Mouse (Mus musculus) c-Kit-positive CD71-positive TER-119-positive erythroid progenitor cells, embryonic 14.5 days (primary cell): ENCODE measurements at regions not wholly inside any gene's neighbourhood (a gene's known extent, or its start where the extent isn't known, plus 50 kb on each side); places are given as distances from the start of the nearest gene placed in this dataset.

Source experiments
- DNase-seq: peaks from one replicate; pipeline ENCODE4 v3.0.0-alpha.2; 2013; ENCODE audit warnings: low spot score

- DNase-seq, result no peak
Observed at GRCm38 (mm10) chr8:26847009-26847408, 130.1 kb upstream of the Zfp703 start.

- no peak for DNase-seq
Observed at GRCm38 (mm10) chr8:26848098-26848772, 128.9 kb upstream of the Zfp703 start.

DNA sequence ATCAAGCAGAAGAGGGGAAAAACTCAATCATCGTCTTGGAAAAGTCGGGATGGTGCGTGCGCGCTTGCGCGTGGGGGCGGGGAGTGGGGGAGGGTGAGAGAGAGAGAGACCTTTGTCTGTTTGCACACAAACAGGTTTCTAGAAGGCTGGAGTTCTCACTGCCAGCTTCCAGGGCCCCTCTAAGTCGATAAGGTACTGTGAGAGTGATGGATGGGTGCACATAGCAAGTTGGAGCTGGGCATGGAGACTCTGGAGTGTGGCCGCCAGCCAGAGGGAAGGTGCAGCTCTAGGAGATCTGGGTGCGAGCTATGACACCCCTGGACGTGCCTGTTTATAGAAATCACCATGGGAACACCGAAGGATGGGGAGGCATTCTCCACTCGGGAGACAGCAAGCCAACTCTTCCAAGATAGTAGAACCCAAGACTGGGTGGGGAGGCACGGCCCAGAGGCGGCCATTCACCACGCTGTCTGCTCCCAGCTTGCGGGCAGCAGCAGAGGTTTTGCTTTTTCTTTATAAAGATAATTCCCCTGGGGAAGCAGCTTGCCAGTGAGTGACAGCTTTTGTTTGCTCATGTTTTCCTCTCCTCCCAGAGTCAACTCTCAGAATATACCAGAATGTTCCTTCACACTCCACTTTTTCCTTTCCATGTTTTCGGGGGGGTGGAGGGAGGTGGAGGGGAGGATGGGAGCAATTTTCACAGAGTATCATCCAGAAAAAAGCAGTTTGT lies 128.0 kb upstream of the Zfp703 start:
- no peak for DNase-seq

DNA sequence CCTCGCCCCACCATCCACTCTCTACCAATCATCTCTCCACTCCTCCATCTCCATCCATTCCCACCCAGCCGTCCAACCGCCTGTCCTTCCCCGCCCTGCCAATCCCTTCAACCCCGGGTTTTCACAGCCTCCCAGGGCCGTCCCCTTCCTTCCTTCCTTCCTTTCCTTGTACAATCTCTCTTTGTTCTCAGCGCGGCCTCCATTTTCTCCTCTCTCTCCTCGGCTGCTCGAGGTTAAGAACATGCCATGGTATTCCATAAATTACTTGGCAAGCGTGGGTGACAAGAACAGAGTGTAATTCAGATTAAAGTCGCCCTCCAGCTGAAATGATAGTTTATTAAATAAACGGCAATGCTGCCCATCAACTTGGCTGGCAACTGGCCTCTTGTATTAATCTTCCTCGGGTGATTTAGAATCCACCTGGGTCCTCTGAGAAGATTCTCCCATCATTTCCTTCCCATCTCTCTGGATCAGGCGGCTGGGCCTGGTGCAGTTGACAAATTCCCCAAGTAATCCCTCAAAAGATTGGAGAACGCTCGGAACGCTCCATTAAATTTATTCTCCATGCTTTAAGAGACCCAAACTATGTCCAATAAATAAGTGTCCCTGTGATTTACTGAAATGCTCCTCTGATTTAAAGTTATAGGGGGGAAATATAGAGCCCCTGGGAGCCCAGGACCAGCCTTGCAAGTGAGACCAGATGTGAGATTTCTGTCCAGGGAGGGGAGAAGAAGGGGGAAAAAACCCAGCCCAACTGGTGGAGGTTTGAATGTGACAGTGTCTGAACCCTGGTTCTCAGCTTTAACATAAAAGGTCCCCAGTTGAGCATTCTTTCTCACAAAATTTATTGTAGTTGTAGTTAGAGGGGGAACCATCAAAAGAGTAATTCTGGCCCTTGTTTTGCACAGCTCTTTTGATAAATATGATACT lies 125.0 kb upstream of the Zfp703 start:
- no peak for DNase-seq

GRCm38 (mm10) chr8:26852921-26853320 lies 124.2 kb upstream of the Zfp703 start:
- no peak for DNase-seq

- no peak for DNase-seq
Observed at GRCm38 (mm10) chr8:26854557-26855238, 122.4 kb upstream of the Zfp703 start.

GRCm38 (mm10) chr8:26855256-26855655 lies 121.9 kb upstream of the Zfp703 start:
- DNase-seq, result no peak

- no peak for DNase-seq
Observed at GRCm38 (mm10) chr8:26864571-26864970, 112.6 kb upstream of the Zfp703 start.

DNA sequence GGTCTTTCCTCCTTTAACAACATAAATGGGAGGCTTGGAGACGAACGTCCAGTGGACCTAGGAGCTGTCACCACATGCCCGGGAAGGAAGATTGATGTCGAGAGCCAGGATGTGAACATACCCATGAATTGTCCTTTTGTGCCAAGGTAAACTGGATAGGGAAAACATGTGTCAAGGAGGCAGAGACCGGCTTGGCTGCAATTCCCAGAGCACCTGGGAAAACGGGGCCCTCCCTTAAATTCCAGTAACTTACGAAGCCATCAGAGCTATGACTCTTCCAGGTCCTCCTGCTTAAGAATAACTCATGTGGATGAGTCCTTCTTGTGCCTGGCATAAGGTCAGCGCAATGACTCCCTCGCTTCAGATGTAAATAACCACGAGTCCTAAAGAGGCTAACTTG lies 112.2 kb upstream of the Zfp703 start:
- DNase-seq, result no peak

DNA sequence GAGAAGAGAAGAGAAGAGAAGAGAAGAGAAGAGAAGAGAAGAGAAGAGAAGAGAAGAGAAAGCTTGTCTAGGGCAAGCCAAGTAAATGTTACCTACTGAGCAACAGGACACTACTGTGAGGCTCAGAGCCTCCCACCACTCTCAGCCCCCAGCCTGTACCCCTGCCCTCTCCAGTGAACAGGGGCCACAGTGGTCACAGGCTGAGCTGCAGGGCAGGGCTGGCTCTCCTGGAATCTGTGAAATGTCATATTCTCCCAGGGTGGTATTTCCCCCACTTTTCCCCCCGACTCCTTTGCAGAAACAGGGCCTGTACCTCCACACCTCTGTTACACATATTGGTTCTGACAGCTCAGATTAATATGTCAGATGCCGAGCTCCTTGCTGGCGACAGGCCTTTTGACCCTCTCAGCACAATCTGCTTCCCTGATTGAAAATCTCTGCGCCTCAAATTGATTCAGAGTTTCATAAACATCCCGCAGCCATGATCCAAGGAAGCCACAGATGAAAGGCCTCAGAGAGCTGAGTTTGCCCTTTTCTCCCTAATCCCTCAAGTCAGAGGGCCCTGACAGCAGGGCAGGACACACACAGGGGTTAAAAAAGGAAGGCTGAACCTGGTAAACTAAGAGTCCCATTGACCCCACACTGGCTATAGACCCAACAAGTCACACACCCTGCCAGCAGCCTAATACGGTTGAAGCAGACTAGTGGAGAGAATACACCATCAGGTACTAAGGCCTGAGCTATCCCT lies 108.8 kb upstream of the Zfp703 start:
- no peak for DNase-seq

DNA sequence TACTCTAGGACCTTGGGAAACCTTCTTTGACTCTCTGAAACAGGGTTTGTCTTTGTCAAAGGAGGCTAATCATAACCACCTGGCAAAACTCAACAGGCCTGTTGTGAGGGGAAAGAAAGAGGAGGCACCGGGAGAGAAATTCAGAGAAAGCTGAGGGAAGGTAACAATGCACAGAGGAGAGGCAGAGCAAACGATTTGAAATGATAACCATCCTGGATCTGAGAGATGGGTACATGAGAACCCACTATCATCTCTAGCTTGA lies 108.3 kb upstream of the Zfp703 start:
- DNase-seq, result no peak

- DNase-seq, result no peak
Observed at GRCm38 (mm10) chr8:26871838-26872237, 105.3 kb upstream of the Zfp703 start.

DNA sequence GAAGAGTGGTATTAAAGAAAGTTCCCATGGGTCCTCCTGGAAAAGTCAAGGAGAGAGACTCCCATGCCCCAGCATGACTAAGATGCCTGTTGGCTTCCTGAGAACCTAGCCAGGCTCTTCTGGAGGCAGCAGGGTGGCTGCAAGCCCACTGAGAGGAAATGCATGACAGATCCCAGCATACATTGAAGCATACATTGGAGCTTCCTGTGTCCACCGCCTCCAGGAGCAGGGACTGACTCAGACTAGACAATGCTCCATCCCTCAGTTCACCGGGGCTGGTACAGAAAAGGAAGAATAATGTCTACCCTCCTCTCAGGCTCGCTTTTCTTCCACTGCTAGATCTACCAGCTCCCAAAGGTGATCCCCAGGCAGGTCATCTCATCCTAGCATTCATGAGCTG lies 104.7 kb upstream of the Zfp703 start:
- no peak for DNase-seq

DNA sequence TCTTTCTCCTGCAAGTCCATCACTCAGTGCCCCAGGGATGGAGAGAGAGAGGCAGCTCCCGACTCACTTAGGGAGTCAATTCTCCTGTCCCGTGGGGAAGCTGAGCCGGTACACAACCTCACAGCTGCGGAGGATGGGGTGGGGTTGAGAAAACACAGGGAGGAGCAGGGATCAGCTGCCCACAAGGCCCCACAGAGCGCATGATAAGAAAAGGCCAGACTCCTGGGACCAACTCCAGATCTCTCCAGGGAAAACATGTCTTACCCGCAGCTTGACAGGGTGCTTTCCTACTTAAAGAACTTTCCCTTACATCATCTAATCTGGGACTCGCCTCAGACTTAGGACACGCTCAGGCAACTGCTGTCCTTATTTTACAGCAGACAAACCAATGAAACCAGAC lies 104.3 kb upstream of the Zfp703 start:
- no peak for DNase-seq

- no peak for DNase-seq
Observed at GRCm38 (mm10) chr8:26880177-26880576, 96.9 kb upstream of the Zfp703 start.

DNA sequence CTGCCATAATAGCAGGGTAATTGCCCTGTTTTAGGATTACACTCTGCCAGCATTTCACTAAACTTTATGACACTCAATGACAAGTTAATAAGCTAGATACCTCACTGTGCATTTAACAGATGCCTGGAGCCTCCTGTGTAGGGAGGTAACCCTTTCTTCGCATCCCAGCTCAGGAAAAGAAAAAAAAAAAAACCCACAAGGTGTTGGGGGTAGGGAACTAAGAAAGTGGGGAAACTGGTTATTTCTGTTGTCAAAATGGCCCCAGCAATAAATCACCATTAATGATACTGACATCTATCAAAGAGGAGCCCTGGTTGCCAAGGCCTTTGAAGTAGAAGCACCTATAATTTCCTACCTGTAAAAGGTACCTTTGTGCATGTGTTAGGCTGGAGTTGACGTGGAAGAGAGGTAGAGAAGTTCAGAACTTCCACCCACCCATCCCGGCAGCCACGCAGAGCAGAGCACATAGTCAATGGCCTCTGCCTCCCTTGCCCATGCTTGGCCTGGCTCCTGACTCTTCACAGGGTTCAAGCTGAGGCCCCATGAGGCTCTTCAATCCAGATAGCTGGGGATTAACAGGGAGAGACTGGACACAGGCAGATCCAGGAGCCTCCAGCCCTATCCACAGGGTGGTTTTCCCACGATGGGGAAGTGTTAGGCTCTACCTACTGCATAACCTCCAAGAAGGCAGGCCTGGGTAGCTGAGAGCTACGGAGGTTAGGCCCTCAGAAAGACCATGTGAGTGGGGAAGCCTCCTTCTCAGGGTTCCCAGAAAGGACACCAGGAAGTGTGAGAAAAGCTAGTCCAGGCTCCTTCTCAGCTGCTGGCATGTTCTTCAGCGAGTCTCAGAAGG lies 95.6 kb upstream of the Zfp703 start:
- DNase-seq, result no peak

DNA sequence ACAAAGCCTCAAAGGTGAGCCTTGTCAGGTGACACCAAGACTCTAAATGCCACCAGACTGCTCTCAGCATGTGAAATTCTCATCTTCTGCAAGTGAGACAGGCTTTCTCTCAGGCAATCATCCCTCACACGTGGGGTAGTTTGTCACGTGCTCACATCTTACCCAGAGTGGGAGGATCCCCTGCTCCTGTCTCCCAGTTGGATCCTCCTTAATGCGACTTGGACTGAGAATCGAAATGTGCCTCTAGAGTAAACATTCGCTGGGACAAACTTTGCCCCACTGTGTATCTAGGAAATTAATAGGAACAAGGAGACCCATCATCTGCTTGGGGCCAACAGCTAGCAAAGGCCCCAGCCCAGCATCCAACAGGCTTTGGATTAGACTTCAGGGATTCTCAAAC lies 94.5 kb upstream of the Zfp703 start:
- no peak for DNase-seq

GRCm38 (mm10) chr8:26883285-26883684 lies 93.8 kb upstream of the Zfp703 start:
- no peak for DNase-seq

GRCm38 (mm10) chr8:26883770-26884169 lies 93.4 kb upstream of the Zfp703 start:
- no peak for DNase-seq

DNA sequence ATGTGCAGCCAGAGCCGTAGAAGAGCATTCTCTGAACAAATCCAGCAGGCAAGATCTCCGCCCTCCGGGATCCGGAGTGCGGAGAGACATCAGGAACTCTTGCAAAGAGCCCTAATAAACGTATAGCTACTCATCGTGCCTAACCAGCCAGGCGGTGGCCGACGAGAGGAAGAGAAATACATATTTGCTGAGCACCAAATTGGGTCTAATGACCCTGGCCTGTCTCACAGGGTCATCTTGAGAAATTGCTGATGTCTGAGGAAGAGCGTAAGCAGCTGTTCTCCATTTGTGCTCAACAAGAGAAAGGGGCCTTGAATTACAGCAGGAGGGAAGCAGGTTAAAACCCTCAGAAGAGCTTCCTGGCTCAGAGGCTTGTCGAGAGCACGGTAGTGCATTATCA lies 92.8 kb upstream of the Zfp703 start:
- no peak for DNase-seq

GRCm38 (mm10) chr8:26885365-26885764 lies 91.8 kb upstream of the Zfp703 start:
- no peak for DNase-seq
